Mouse (Mus musculus) right cerebral cortex, postnatal 4 days (tissue): Measurements from ENCODE around the gene Inka2.

Experiments
- DNase-seq: peaks from one replicate; pipeline ENCODE4 v3.0.0-alpha.2; 2022

The Inka2 gene

DNA sequence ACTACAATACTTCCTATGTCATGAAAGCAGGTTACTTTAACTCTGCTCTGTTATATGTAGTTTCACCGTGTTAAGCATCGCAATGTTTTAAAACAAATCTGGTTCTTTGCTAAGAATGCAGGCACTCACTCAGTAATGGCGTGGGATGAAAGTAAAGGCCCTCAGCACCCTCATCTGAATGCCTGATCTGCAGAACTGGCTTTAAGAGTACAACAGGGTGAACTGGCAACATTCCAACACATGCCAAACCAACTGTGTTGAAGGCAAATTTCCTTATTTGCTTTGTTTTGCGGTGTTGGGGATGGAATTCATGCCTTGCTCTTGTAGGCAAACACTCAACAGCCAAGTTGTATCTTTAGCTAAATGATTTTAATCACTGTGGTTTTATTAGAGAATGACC is 29.1 kb downstream of the Inka2 start:
- no peak for DNase-seq

DNA sequence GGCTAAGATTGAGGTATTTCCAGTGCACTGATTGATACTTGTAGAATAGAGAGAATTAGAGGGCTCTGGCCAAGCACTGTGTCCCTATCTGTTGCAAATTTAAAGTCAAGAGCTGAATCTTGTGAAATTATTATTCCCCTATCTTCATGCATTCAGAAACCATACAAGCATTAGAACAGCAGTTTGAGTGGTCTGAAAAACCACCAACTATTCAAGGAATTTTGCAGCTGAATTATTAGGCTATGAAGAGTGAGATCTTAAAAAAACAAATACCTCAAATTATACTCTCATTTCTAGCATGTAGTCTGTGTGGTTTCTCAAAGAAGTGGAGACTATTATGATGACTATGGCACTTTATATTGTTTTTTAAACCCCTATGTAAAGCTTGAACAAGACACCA is 30.9 kb downstream of the Inka2 start:
- no peak for DNase-seq

GRCm38 (mm10) chr3:105736148-105736547 is 31.7 kb downstream of the Inka2 start:
- DNase-seq, result no peak

- DNase-seq, result no peak
Measured at GRCm38 (mm10) chr3:105737070-105737469, 32.7 kb downstream of the Inka2 start.

- no peak for DNase-seq
Measured at GRCm38 (mm10) chr3:105737666-105738065, 33.3 kb downstream of the Inka2 start.

DNA sequence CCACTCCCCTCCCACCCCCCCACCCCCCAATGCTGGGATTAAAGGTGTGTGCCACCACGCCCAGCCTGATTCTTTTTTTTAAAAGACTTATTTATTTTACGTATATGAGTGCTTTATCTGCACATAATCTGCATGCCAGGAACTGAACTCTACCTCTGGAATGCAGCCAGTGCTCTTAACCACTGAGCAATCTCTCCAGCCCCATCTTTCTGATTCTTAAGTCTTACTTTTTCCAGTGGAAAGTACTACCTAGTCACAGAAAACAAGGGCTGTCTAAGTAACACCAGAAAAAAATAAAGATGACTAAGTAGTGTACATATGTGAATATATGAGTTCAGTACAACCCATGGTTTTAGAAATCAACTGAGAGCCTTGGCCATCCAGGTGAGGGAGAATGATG is 42.1 kb downstream of the Inka2 start:
- no peak for DNase-seq

- no peak for DNase-seq
Measured at GRCm38 (mm10) chr3:105750810-105751209, 46.4 kb downstream of the Inka2 start.

DNA sequence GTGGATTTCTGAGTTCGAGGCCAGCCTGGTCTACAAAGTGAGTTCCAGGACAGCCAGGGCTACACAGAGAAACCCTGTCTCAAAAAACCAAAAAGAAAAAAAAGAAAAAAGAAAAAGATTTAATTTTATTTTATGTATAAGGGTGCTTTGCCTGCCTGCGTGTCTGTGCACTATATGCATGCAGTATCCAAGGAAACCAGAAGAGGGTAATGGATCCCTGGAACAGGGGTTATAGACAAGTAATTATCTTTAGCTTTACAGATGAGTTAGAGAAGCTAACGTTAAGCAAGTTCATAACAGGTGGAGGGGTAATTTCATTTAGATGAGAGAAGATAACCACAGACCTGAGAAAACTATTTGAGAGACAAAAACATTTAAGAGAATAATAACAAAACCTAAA is 49.8 kb downstream of the Inka2 start:
- DNase-seq, result no peak

DNA sequence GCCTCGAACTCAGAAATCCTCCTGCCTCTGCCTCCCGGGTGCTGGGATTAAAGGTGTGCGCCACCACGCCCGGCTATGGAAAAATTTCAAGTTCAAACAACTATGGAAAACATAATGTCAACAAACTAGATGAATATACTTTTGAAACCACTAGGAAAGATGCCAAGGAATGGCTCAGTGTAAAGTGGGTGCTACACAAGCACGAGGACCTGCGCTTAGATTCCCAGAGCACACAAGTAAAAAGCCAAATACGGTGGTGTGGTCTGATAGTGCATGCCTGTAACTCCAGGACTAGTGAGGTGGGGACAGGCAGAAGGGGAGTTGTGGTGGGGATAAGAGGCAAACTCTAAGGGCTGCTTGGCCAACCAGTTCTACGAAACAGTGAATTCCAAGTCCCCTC is 50.7 kb downstream of the Inka2 start:
- DNase-seq, result no peak

GRCm38 (mm10) chr3:105756505-105756904 is 52.1 kb downstream of the Inka2 start:
- no peak for DNase-seq

DNA sequence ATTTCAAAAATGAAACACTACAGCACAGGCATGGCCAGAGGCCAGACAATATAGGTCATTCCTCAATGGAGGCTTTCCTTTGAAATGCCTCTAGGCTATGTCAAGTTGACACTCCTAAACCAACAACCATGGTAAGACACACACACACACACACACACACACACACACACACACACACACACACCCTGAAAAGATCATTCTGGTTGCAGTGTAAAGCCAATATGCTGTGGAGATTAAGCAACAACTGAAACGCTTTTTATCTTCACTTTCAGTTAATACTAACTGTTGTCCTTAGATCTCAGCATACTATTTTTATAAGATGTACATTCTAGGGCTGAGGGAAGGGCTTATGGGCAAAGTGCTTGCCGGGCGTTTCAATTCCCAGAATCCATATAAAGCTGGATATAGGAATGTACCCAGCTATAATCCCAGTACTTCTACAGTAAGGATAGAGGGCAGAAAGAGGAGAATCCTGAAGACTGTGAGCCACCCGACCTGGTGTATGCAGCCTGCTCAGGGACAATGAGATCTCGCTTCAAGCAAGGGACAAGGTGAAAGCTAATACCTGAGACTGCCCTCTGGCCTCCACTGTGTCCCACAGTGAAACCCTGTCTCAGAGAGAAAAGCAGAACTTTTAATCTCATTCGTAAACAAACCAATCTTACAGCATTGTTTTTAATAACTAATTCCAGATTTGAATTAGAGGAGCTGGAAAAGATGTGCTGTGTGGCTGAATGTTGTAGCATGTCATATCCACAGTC is 53.1 kb downstream of the Inka2 start:
- DNase-seq, result no peak

GRCm38 (mm10) chr3:105758098-105758497 is 53.7 kb downstream of the Inka2 start:
- no peak for DNase-seq

- no peak for DNase-seq
Measured at GRCm38 (mm10) chr3:105758658-105759057, 54.3 kb downstream of the Inka2 start.

GRCm38 (mm10) chr3:105760063-105760462 is 55.7 kb downstream of the Inka2 start:
- no peak for DNase-seq

GRCm38 (mm10) chr3:105763132-105763851 is 58.9 kb downstream of the Inka2 start:
- DNase-seq, result no peak

GRCm38 (mm10) chr3:105768529-105768928 is 64.1 kb downstream of the Inka2 start:
- DNase-seq, result no peak

DNA sequence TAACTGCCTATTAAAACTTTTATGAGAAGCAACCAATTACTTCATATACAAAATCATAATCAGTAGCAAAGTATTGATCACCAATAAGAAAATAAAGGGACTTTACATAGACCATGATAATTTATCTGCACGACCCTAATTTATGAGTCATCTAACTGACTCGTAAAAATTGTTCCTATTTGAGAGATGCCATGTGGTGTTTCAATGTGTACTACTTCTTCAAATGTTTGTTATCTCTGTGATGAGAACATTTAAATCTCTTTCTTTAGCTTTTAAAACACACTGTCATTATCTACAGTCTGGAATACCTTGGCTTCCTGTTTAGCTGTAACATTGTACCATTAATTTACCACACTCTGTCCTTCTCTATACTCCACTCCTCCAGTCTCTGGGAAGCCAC is 65.0 kb downstream of the Inka2 start:
- DNase-seq, result no peak
